Mouse (Mus musculus) lung, postnatal 0 days (tissue): ENCODE results near the gene Grhl3.

ENCODE experiments used
- CTCF ChIP-seq: IDR thresholded peaks from 2 replicates; pipeline ENCODE4 v1.5.1; 2016; ENCODE audit warnings: antibody characterized with exemption, mild to moderate bottlenecking
- EP300 ChIP-seq: IDR thresholded peaks from 2 replicates; pipeline ENCODE4 v1.6.1; 2016; ENCODE audit warnings: antibody characterized with exemption, mild to moderate bottlenecking, control low read depth

DNA sequence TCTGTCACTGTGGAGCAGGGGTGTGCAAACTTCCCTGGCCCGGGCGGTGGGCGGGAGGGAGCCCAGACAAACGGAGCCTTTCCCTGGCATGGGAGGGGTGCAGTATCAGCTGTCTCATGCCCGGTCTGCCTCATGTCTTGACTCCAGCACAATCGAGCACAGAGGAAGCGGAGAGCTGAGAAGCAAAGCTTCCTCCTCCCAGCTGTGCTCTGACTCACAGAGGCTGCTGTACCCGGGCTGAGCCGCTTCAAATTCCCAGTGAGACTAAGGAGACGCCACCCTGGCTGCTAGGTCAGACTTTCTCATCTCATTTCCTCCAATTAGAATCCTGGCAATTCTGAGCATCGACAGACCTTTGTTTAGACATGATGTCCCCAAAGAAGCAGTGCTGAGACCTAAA lies 6.4 kb downstream of the Grhl3 start:
- TF ChIP-seq CTCF = no peak
- no peak for TF ChIP-seq EP300
